Mouse (Mus musculus): ENCODE results near the gene Zfp488. TPM values are rescaled to one million over a fixed set of nuclear protein-coding genes. Genes with fewer than 3 reads are reported as not detected.

Zfp488 gene
- polyA plus RNA-seq, 1 experiment from 2014 or later: 0.28 TPM

- ATAC-seq (ENCODE audit: insufficient number of reproducible peaks, low FRiP score, low TSS enrichment, low read depth): no peak
- H3K27ac ChIP-seq: no peak overlapping the region
- H3K27me3 ChIP-seq: 0 out of 2 replicates have a peak, but pooled peaks cover 3% of the 10 kb centered on the region
- H3K9me3 ChIP-seq: no peaks in the 10 kb centered on the region
- H3K36me3 ChIP-seq: no peaks in the 10 kb centered on the region
- no peak overlapping the region for H3K4me2 ChIP-seq
- H3K9ac ChIP-seq: no peak overlapping the region
- WGBS: 72% methylated on average over 5 of the region's 5 CpGs
- H3K4me3 ChIP-seq: no peak overlapping the region
- H3K4me1 ChIP-seq: no peaks in the 10 kb centered on the region; the same call in 1 of the 2 replicates
Measured at GRCm38 (mm10) chr14:33942222-33942621, 36.3 kb downstream of the Zfp488 start.

DNA sequence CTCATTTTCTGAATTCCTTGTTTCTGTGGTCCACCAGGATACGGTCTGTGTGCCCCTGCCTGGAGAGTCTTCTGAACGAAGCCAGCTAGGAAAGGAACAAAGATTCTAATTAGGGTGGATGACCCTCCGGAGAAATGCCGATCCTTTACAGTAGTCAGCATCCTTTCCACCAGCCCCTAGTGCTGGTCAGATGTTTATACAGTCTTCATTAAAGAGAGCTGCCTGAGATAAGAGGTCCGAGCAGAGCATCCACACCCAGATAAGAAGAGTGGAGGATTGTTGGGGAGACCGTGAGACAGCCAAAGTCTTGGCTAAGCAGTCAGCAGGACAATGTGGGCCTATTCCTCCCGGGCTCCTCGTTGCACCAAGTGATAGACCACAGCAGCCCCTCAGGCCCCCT lies 37.8 kb downstream of the Zfp488 start, which contains the start of gene Gdf2:
Gdf2 (plus strand) TSS at position 301 of the 400 bp plus-strand sequence.
- Histone ChIP-seq H3K4me2 (no peak within 1 kb of the TSS), H3K27me3 (0 out of 2 replicates have a peak, but pooled peaks cover 3% of the 10 kb centered on the region), H3K9me3 (no peaks in the 10 kb centered on the region), H3K9ac (no peak within 1 kb of the TSS), H3K4me3 (no peak within 1 kb of the TSS), H3K4me1 (no peaks in the 10 kb centered on the region; the same call in 1 of the 2 replicates), H3K36me3 (peaks cover 8% of the 10 kb centered on the region), H3K27ac (no peak within 1 kb of the TSS)
- WGBS: 71% methylated on average over 8 of the region's 8 CpGs
- ATAC-seq (ENCODE audit: insufficient number of reproducible peaks, low FRiP score, low TSS enrichment, low read depth): no peak

DNA sequence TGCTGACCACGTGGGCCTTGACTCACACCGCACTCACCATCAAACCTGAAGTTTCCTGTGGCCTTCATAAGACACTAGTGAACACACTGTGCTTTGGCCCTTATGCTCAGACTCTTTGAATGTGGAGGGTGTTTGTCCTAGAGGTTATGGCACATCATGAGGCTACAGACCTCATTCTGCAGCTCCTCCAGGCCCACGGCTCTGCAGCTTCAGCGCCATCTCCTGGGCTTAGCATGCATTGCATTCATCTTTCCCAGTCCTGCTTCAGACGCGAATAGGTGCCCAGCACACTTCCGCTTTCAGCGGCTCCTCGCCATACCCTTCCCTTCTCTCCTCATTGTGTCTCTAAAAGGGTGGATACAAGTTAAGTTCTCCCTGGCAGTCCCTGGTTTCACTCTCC lies 39.4 kb downstream of the Zfp488 start:
- WGBS: 25% methylated on average over 9 of the region's 9 CpGs
- 0 out of 2 replicates have a peak, but pooled peaks cover 3% of the 10 kb centered on the region for H3K27me3 ChIP-seq
- H3K36me3 ChIP-seq: peaks cover 17% of the 10 kb centered on the region
- no peak overlapping the region for H3K27ac ChIP-seq
- no peak for ATAC-seq (ENCODE audit: insufficient number of reproducible peaks, low FRiP score, low TSS enrichment, low read depth)
- H3K4me3 ChIP-seq: no peak overlapping the region
- no peak overlapping the region for H3K9ac ChIP-seq
- no peaks in the 10 kb centered on the region; the same call in 1 of the 2 replicates for H3K4me1 ChIP-seq
- H3K4me2 ChIP-seq: peak overlapping the region; percentile 27; the same call in 1 of the 2 replicates
- H3K9me3 ChIP-seq: no peaks in the 10 kb centered on the region

DNA sequence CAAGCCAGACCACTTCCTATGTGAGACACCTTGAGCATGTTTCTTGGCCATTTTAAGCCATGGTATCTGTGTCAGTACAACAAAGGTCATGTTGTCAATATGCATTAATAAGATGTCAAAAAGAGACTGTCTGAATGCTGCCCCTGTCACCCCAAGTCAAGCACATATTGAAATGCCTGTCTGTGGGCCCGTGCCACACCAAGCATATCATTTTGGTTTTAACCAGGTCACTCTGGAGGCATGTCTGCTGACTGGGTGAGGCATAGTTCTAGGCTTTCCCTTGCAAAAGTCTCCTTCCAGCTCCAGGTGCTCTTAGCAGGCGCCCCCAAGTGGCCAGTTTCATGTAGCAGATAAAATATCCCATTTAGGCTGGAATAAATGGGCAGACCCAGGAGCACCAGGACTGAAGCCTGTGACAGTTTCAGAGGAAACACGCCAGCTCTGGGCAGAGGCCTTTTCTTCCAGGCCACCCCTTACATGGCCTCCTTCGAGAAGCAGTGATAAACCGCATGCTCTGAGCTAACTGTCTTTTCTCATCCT lies 44.7 kb downstream of the Zfp488 start:
- 39% methylated on average over 5 of the region's 5 CpGs for WGBS
- no peak for ATAC-seq (ENCODE audit: insufficient number of reproducible peaks, low FRiP score, low TSS enrichment, low read depth)
- H3K4me2 ChIP-seq: no peak overlapping the region
- H3K9ac ChIP-seq: no peak overlapping the region
- H3K9me3 ChIP-seq: no peaks in the 10 kb centered on the region
- no peak overlapping the region for H3K4me3 ChIP-seq
- peaks cover 29% of the 10 kb centered on the region for H3K27me3 ChIP-seq
- peaks cover 20% of the 10 kb centered on the region for H3K4me1 ChIP-seq
- peaks cover 23% of the 10 kb centered on the region for H3K36me3 ChIP-seq
- H3K27ac ChIP-seq: no peak overlapping the region

DNA sequence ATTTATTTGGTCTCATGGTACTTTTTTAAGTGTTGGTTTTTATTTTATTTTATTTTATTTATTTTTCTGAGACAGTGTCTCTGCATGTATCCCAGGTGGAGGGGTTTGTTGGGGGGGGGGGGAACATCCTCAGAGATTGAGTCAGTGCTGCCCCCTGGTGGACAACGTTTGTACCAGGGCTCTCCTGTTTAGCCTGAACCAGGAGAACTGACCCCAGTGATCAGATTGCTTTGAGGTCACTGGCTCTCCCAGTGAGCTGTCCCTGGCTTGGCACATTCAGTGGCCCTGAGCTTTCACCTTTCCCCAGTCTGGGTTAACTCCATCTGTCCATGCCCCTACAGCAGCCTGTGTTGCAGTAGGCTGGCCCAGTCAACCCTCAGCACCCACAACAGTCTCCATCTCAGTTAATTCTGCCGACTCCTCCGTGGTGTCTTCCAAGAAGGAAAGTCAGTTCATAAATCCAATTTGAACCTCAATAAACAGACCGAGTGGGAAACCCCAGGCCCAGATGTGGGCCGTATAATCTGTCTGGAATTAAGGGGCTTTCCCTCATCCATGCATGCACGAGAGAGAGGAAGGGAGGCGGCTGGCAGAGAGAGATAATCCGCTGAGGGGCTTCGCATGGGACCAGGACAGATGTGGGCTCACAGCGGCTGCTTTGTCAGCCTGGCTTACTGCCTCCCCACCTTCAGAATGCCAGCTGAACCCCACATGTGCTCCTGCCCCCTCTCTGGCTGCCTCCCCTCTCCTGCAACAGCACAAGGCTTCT lies 45.4 kb downstream of the Zfp488 start:
- Histone ChIP-seq H3K36me3 (peaks cover 23% of the 10 kb centered on the region), H3K27ac (no peak overlapping the region), H3K4me2 (no peak overlapping the region), H3K27me3 (peaks cover 33% of the 10 kb centered on the region), H3K4me1 (peaks cover 20% of the 10 kb centered on the region), H3K4me3 (no peak overlapping the region), H3K9me3 (no peaks in the 10 kb centered on the region), H3K9ac (no peak overlapping the region)
- WGBS: 48% methylated on average over 10 of the region's 10 CpGs
- ATAC-seq (ENCODE audit: insufficient number of reproducible peaks, low FRiP score, low TSS enrichment, low read depth): no peak

GRCm38 (mm10) chr14:33931853-33932252 lies 46.7 kb downstream of the Zfp488 start:
- Histone ChIP-seq H3K27me3 (peaks cover 33% of the 10 kb centered on the region), H3K4me1 (peaks cover 20% of the 10 kb centered on the region)
- 53% methylated on average over 17 of the region's 17 CpGs for WGBS

GRCm38 (mm10) chr14:33923168-33924070 lies 55.1 kb downstream of the Zfp488 start, which contains the start of gene Gdf10:
Gene Gdf10, plus strand, starts transcription at chr14:33923587.
- Histone ChIP-seq H3K9ac (peak within 1 kb of the TSS; percentile 53), H3K27ac (peak within 1 kb of the TSS; percentile 75), H3K4me3 (peak within 1 kb of the TSS; percentile 53), H3K9me3 (no peaks in the 10 kb centered on the region), H3K4me2 (peak within 1 kb of the TSS; percentile 86), H3K36me3 (no peaks in the 10 kb centered on the region), H3K4me1 (peaks cover 47% of the 10 kb centered on the region), H3K27me3 (peaks cover 20% of the 10 kb centered on the region)
- WGBS: 1% methylated on average over 79 of the region's 85 CpGs
- peak; percentile 56 for ATAC-seq (ENCODE audit: insufficient number of reproducible peaks, low FRiP score, low TSS enrichment, low read depth)

More at GRCm38 (mm10) chr14:33931853-33932252, 46.7 kb downstream of the Zfp488 start:
- peaks cover 23% of the 10 kb centered on the region for H3K36me3 ChIP-seq
- H3K27ac ChIP-seq: no peak overlapping the region
- H3K9ac ChIP-seq: no peak overlapping the region
- no peak for ATAC-seq (ENCODE audit: insufficient number of reproducible peaks, low FRiP score, low TSS enrichment, low read depth)
- no peaks in the 10 kb centered on the region for H3K9me3 ChIP-seq
- no peak overlapping the region for H3K4me3 ChIP-seq
- H3K4me2 ChIP-seq: no peak overlapping the region

GRCm38 (mm10) chr14:33922771-33923167 lies 55.8 kb downstream of the Zfp488 start:
- H3K4me3 ChIP-seq: peak overlapping the region; percentile 53
- H3K9me3 ChIP-seq: no peaks in the 10 kb centered on the region
- no peak for ATAC-seq (ENCODE audit: insufficient number of reproducible peaks, low FRiP score, low TSS enrichment, low read depth)
- H3K4me2 ChIP-seq: peak overlapping the region; percentile 86
- peaks cover 24% of the 10 kb centered on the region for H3K27me3 ChIP-seq
- H3K9ac ChIP-seq: no peak overlapping the region
- H3K36me3 ChIP-seq: no peaks in the 10 kb centered on the region
- H3K27ac ChIP-seq: peak overlapping the region; percentile 75
- H3K4me1 ChIP-seq: peaks cover 51% of the 10 kb centered on the region
- 13% methylated on average over 8 of the region's 8 CpGs for whole genome bisulfite sequencing

- peaks cover 24% of the 10 kb centered on the region for H3K27me3 ChIP-seq
- H3K27ac ChIP-seq: 0 out of 2 replicates have a peak overlapping the region, but pooled peaks have one; percentile 4
- no peak overlapping the region for H3K9ac ChIP-seq
- 26% methylated on average over 14 of the region's 14 CpGs for WGBS
- no peak for ATAC-seq (ENCODE audit: insufficient number of reproducible peaks, low FRiP score, low TSS enrichment, low read depth)
- peaks cover 51% of the 10 kb centered on the region for H3K4me1 ChIP-seq
- H3K36me3 ChIP-seq: no peaks in the 10 kb centered on the region
- H3K9me3 ChIP-seq: no peaks in the 10 kb centered on the region
- H3K4me2 ChIP-seq: no peak overlapping the region
- no peak overlapping the region for H3K4me3 ChIP-seq
Measured at GRCm38 (mm10) chr14:33920727-33921559, 57.6 kb downstream of the Zfp488 start.
